Mouse (Mus musculus) adrenal gland (tissue): ENCODE results near the gene Ep300.
"Not testable (repeated sequence)": the region's sequence is repeated elsewhere in the genome, so short reads cannot be mapped to it uniquely, and the experiment has no call there.

Experiments
- intact Hi-C: fragments of 180-260 bp; cut with DNase I; formaldehyde crosslinking; loops from one replicate; pipeline ENCODE4 v1.15.1; 2025

The Ep300 gene

DNA sequence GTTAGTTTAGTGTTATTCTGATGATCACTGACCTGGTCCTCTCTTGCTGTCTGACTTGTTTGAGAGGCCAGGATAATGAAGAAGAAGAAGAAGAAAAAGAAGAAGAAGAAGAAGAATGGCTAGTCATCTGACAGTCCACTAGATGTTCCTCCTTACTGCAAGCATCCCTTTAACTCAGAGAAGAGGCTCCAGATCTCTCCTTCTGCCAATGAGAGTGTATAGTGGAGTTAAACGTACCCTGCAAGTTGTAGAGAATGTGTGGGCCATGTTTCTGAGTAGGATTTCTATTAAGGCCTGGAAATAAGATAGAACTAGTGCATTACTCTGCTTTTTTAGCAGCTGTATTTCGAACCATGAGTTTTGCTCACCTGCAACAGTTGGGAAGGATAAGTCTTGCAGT lies 2.5 kb downstream of the Ep300 start:
- intact Hi-C loops: loop anchor here (5.0 kb wide), 1 partner anchor 80 kb away; no protein-coding TSS in a partner anchor

DNA sequence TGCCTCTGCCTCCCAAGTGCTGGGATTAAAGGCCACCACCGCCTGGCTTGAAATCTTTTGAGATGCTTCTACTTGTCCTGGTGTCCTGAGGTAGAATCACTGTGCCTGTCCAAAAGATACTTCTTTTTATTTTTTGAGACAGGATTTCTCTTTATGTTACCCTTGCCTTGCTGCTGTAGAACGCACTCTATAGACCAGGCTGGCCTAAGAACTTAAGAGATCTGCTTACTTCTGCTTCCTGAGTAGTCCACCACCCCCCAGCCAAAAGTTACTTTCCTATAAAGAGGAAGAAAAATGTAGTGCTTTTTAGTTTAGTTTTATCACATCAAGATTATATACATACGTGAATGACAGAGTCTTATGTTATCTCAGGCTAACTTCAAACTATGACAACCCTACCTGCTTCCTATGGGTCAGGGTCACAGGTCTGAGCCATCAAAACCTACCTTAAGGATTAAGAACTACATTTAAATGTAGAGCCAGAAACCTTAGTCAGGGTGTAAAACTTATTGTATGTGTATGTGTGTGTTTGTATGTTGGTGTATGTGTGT lies 9.1 kb downstream of the Ep300 start:
- intact Hi-C loops: no loop called here

DNA sequence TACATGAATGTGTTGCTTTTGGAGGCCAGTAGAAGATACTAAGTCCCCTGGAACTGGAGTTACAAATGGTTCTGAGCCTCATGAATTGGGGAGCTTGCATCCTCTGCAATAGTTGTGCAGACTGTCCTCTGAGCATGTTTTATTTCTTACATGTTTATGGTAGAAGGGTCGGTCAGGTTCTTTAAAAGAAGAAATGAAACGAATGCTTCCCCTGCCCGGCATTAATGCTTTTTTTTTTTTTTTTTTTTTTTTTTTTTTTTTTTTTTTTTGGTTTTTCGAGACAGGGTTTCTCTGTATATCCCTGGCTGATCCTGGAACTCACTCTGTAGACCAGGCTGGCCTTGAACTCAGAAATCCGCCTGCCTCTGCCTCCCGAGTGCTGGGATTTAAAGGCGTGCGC lies 13.6 kb downstream of the Ep300 start:
- intact Hi-C loops: not testable (repeated sequence)

DNA sequence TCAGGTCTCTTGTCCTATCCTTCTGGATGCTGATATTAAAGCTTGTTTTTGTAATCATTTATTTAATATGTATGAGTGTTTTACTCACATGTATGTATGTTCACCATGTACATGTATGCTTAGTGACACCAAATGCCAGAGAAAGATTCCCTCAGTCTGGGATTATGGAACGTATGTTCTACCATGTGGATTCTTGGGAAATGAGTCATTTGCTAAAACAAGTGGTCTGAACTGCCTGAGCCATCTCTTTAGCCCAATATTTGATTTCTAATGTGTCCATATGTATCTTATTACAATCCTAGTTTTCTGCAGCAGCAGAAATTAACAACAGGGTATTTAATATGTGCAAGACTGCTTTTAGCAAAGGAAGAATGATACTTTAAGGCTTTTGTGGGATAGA lies 20.1 kb downstream of the Ep300 start:
- intact Hi-C loops: loop anchor here (5.0 kb wide), 1 partner anchor 148 kb away; no protein-coding TSS in a partner anchor

DNA sequence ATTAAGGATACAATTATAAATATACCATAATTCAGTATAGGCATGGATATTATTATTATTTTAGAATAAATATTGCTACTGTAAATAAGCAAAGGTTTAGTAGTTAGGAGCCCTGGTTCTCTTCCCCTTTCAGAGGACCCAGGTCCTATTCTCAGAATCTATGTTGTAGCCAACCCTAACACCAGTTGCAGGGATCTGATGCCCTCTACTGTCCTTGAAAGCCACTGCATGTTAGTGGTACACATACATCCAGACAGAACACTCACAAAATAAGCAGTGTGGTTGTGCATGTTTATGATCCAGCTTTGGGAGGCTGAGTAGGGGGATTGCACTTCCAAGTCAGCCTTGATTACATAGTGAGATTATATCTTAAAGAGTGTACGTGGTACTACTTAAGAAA lies 21.5 kb downstream of the Ep300 start:
- intact Hi-C loops: loop anchor here (5.0 kb wide), 1 partner anchor 149 kb away; no protein-coding TSS in a partner anchor

DNA sequence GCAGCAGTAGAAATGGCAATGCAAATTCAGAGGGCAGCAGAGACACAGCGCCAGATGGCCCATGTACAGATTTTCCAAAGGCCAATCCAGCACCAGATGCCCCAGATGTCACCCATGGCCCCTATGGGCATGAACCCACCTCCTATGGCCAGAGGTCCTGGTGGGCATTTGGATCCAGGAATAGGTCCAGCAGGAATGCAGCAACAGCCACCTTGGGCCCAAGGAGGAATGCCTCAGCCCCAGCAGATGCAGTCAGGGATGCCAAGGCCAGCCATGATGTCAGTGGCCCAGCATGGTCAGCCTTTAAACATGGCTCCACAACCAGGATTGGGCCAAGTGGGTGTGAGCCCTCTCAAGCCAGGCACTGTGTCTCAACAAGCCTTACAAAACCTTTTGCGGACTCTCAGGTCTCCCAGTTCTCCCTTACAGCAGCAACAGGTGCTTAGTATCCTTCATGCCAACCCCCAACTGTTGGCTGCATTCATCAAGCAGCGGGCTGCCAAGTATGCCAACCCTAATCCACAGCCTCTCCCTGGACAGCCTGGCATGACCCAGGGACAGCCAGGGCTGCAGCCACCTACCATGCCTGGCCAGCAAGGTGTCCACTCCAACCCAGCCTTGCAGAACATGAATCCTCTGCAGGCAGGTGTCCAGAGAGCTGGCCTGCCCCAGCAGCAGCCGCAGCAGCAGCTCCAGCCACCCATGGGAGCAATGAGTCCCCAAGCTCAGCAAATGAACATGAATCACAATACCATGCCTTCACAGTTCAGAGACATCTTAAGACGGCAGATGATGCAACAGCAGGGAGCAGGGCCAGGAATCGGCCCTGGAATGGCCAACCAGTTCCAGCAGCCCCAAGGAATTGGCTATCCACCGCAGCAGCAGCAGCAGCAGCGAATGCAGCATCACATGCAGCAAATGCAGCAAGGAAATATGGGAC lies 64.6 kb downstream of the Ep300 start:
- intact Hi-C loops: loop anchor here (5.0 kb wide), 1 partner anchor 37 kb away; no protein-coding TSS in a partner anchor

DNA sequence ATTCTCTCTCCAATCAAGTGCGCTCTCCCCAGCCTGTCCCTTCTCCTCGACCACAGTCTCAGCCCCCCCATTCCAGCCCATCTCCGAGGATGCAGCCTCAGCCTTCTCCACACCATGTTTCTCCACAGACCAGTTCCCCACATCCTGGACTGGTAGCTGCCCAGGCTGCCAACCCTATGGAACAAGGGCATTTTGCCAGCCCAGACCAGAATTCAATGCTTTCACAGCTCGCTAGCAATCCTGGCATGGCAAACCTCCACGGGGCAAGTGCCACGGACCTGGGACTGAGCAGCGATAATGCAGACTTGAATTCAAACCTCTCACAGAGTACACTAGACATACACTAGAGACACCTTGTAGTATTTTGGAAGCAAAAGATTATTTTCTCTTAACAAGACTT lies 65.5 kb downstream of the Ep300 start:
- intact Hi-C loops: no loop called here

DNA sequence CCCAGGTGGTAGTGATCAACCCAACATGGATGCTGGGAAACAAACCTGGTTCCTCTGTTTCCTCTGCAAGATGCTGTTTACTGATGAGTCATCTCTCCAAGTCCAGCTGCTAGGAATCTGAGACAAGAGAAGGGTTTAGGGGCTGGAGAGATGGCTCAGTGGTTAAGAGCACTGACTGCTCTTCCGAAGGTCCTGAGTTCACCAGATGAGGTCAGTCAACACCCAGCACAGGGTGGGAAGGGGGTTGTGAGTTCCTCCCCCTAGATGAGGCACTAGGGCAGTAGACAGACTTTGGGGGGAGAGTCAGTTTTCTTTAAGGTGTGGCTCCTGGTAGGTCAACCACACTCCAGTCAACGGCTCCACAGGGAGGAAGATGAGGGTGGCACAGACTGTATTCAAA lies 76.5 kb downstream of the Ep300 start:
- intact Hi-C loops: no loop called here

DNA sequence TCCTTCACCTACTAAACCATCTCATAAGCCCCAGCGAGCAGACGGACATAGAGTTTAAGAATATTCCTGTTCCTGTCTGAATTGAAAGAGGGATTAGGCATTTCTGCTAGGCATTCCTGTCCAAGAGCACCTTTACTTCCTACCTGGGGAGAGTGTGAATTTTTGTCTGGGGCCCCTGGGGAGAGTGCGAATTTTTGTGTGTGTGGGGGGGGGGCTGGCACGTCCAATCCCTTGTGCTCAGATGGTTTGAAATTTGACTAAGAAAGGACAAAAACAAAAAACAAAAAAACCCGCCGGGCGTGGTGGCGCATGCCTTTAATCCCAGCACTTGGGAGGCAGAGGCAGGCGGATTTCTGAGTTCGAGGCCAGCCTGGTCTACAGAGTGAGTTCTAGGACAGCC lies 78.1 kb downstream of the Ep300 start:
- intact Hi-C loops: no loop called here

DNA sequence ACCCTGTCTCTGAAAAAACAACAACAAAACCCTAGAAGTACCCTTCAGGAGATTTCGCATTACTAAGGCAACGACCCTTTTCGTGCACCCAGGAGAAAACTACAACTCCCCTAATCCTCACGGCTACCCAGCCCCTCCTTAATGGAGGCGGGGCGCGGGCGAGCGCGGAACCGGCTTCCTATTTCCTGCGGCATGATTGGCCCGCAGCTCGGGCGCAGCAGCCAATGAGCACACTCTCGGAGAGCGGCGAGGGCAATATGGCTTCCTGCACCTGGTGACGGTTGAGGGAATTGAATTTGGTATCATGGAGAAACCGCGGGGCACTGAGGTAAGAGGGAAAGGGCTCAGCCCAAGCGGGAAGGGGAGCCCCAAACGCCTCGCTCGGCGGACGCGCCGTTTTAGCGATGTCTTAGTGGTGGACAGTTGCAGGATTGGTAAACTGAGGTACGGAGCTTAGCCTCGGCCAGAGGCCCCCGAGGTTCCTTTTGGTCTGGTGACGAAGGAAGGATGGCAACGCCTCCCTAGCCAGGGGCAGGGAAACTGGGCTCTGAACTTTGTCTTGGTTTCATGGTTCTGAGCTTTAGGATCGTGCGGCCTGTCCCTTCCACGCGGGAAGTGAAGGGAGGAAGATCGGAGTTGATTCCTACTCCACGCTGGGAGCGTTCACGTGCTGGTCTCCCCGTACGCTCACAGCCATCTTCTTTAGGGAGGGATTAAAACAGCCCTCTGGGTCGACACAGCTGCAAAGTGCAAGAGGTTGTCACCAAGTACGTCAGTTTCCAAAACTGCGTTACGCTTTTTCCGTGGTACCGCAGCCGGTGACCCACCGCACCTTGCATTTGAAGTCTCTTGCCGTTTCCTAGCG lies 78.8 kb downstream of the Ep300 start, which contains the start of gene L3mbtl2:
Gene L3mbtl2, plus strand, starts transcription at position 193 of the 865 bp plus-strand sequence.
- intact Hi-C loops: no loop called here

DNA sequence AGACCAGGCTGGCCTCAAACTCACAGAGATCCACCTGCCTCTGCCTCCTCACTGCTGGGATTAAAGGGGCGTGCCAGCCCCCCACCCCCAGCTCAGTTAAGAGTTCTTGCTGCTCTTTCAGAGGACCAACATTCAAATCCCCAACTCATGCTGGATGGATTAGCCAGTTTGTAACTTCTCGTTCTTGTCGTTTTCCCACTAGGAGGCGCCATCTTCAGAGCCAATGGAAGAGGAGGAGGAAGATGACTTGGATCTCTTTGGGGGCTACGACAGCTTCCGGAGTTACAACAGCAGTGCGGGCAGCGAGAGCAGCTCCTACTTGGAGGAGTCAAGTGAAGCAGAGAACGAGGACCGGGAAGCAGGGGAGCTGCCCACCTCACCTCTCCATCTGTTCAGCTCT lies 81.8 kb downstream of the Ep300 start:
- intact Hi-C loops: no loop called here

DNA sequence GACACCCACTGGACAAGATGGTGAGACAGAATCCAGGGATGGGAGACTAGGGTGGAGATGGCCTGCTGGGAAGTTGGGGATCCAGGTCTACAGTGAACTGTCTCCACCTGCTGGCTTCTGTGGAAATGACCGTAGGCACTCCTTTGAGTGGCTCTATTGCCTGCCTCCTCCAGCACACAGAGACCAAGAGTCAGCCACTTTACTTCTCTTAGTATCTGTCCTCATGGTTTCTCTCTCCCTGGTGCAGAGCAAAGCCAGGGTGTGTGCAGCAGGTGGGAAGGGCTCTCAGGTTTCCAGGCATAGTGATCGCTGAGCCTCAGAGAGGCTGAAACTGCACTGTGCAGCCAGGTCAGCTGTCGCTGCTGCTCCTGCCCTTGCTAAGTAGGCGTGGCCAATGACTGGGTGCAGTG lies 85.1 kb downstream of the Ep300 start:
- intact Hi-C loops: loop anchor here (10.0 kb wide), 1 partner anchor 225 kb away; no protein-coding TSS in a partner anchor

DNA sequence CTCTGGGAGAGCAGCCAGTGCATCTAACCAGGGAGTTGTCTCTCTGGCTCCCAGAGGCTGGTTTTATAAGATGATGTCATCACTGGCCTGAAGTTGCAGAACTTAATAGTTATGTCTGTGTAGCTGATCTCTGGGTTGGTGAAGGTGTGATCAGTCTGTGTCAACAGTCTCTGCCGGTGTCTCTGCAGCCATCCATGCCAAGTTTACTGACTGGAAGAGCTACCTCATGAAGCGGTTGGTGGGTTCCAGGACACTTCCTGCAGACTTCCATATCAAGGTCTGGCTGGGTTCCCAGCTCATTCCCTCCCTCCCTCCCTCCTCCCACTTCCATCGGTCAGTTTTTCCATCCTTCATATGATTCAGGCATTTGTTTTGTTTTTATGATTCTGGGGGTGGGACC lies 91.5 kb downstream of the Ep300 start:
- intact Hi-C loops: loop anchor here (10.0 kb wide), 1 partner anchor 232 kb away; no protein-coding TSS in a partner anchor

DNA sequence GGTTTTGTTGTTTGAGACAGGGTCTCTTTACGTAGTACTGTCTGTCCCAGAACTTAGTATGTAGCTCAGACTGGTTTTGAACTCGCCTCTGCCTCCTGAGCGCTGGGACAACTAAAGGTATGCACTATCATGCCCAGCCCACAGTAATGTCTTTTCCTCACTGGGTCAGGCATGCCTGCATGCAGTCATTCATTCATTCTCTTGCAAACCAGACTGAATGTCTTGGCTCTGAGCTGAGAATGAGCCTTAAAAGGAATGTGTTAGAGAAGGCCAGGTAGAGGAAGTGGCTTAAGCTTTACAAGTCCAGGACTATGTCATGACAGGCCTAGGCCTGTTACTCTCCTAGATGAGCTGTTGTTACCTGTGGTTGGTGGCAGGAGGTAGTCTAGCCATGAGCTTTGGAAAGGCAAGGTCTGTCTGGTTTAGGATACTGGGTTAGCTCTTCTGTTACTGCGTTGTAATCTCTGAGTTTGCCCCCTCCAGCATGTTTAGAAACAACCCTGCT lies 95.2 kb downstream of the Ep300 start:
- intact Hi-C loops: no loop called here

DNA sequence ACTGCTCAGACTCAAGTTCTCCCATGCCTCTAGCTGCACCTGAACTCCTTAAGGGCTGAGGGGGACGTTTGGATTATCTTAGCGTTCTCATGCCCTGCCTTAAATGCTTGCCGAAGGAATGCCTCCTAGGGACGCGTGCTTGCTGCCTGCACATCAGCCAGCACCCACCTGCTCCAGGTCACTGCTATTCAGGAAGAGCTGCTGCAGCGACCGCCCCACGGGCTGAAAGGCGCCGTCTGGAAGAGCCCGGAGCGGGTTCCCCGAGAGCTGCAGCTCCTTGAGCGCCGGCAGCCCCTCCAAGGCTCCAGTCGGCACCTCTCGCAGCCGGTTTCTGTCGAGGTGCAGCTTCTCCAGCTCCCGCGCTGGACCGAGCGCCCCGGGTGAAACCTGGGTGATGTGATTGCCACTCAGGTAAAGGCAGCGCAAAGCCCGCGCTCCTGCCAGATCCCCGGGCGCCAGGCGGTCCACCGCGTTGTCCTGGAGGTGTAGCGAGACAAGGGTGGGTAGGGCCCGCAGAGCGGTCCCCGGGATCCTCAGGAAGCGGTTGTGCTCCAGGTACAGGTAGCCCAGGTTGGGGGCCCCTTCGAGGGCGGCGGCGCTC lies 108.3 kb downstream of the Ep300 start:
- intact Hi-C loops: no loop called here

DNA sequence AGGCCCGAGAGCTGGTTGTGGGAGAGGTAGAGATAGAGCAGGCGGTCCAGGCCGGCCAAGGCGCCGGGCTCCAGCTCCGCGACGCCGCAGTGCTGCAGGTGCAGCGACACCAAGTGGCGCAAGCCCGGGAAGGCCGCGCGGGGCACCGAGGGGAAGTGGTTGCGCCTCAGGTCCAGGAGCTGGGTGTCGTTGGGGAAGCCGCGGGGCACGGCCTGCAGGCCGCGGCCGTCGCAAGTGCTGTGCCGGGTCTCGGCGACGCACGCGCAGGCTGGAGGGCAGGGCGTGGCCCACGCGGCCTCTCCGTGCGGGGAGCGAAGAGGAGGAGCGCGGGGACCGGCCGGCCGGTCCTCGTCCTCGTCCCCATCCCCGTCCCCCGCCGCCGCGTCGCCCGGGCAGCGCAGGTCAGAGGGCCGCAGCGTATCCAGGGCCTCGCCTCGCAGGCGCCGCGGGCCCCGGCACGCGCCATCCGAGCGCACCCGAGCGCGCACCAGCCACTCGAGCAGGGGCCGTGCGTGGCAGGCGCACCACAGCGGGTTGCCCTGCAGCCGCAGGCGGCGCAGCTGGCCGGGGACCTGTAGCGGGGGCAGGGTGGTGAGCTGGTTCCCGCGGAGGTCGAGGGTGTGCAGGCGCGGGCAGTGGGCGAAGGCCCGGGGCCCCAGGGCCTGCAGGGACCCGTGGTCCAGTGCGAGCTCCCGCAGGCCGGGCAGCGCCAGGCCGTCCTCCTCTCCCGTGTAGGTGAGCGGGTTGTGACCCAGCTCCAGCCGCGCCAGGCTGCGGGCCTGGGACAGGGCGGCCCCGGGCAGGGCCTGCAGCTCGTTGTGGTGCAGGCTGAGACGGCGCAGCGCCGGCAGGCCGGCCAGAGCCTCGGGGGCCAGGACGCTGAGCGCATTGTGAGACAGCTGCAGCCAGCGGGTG lies 109.1 kb downstream of the Ep300 start:
- intact Hi-C loops: no loop called here

DNA sequence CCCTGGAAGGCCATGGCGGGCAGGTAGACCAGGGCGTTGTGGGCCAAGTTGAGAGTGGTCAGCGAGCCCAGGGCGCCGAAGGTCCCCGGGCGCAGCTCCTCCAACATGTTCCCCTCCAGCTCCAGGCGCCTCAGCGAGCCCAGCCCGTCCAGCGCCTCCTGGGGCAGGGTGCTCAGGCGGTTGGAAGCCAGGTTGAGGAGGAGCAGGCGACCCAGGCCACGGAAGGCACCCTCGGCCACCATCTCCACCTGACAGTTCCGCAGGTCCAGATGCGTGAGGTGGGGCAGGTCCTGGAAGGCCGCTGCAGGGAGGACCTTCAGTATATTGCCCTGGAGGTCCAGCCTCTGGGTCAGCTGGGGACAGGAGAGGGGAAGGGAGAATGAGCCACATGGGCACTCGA lies 109.7 kb downstream of the Ep300 start:
- intact Hi-C loops: no loop called here

DNA sequence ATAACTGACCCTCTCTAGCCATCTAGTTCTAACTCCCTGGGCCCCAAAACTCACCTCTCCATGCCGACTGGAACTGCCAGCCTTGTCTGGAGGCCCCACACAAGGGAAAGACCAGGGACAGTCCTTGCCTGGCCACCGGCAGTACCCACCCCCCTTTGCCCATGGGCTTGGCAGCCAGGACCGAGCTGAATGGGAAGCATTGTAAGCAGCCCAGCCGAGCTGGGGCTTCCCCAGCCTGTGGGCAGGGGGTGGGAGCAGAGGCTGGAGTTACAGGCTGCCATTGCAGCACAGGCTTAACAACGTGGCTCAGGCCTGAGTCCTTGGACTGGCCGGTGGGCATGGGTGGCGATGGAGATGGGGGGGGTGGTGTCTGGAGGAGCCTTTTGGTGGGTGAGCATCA lies 112.0 kb downstream of the Ep300 start, which contains the start of gene Chadl:
Gene Chadl, minus strand, starts transcription at position 113 of the 400 bp plus-strand sequence.
- intact Hi-C loops: no loop called here

DNA sequence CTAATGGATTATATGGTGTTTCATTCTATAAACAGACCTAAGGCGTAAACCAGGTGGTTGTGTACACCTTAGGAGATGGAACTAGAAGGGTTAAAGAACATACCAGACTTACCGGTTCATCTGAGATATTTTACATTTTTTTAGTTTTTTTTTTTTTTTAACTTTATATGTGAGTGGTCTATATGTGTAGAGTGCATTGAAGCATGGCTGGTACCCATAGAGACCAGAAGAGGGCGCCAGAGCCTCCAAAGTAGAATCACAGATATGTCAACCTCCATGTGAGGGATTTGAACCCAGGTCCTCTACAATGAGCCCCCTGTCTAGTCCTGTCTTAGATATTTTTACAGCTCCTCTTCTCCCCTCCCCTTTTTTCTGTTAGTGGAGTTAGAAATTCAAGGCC lies 112.7 kb downstream of the Ep300 start:
- intact Hi-C loops: no loop called here

DNA sequence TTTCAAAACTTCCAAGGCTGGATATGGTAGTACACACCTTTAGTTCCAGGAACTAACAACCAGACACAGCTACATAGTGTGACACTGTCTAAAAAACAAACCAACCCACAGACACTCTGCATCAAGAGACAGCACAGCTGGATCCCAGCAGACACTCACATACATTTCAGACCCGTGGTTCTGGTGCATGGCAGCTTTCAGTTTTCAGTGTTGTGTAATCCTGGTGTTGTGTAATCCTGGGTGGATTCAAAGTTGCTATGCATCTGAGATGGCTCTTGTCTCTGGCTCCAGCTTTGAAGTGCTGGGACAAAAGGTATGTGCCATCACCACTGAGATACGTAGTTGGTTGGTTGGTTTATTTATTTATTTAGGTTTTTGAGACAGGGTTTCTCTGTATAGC lies 113.4 kb downstream of the Ep300 start:
- intact Hi-C loops: no loop called here
